Mouse (Mus musculus) cortical plate, adult 2 months (tissue): ENCODE measurements around the gene Fam120b.

Source experiments
- CTCF ChIP-seq: fragments of 200-500 bp; IDR thresholded peaks from 2 replicates; pipeline ENCODE4 v1.5.1; 2011; ENCODE audit warnings: mild to moderate bottlenecking, control low read depth, low read length; ENCODE audit not compliant: insufficient read depth; ENCODE audit errors: extremely low read depth
- POLR2A ChIP-seq: fragments of 200-500 bp; IDR thresholded peaks from 2 replicates; pipeline ENCODE4 v1.6.1; 2011; ENCODE audit warnings: mild to moderate bottlenecking, low read length, control low read depth; ENCODE audit not compliant: insufficient read depth; ENCODE audit errors: extremely low read depth

GRCm38 (mm10) chr17:15363656-15364055 is 32.3 kb upstream of the Fam120b start:
- TF ChIP-seq CTCF (no peak), POLR2A (no peak)
